Mouse (Mus musculus): Measurements from ENCODE around the gene Muc20.

The Muc20 gene

GRCm38 (mm10) chr16:32790056-32790455, 7.2 kb downstream of the Muc20 start:
- no peak for DNase-seq

- DNase-seq = no peak
These were observed 12.4 kb downstream of the Muc20 start for GRCm38 (mm10) chr16:32784840-32785239.

GRCm38 (mm10) chr16:32783324-32784062, 13.7 kb downstream of the Muc20 start:
- DNase-seq = no peak

- DNase-seq = no peak
These were observed 18.3 kb downstream of the Muc20 start for GRCm38 (mm10) chr16:32778956-32779355.

- no peak for DNase-seq
These were observed 20.6 kb downstream of the Muc20 start for GRCm38 (mm10) chr16:32776676-32777075.

GRCm38 (mm10) chr16:32766904-32767303, 30.3 kb downstream of the Muc20 start:
- no peak for DNase-seq

GRCm38 (mm10) chr16:32764961-32765360, 32.3 kb downstream of the Muc20 start:
- DNase-seq = no peak

GRCm38 (mm10) chr16:32764550-32764949, 32.7 kb downstream of the Muc20 start:
- DNase-seq = no peak

- DNase-seq = no peak
These were observed 46.8 kb downstream of the Muc20 start for GRCm38 (mm10) chr16:32750242-32751127.

GRCm38 (mm10) chr16:32745852-32746251, 51.4 kb downstream of the Muc20 start:
- no peak for DNase-seq

GRCm38 (mm10) chr16:32742712-32743111, 54.5 kb downstream of the Muc20 start:
- no peak for DNase-seq

- no peak for DNase-seq
These were observed 55.9 kb downstream of the Muc20 start for GRCm38 (mm10) chr16:32741366-32741765.

GRCm38 (mm10) chr16:32740003-32740663, 57.1 kb downstream of the Muc20 start:
- no peak for DNase-seq

GRCm38 (mm10) chr16:32736022-32736421, 61.2 kb downstream of the Muc20 start:
- DNase-seq = no peak

GRCm38 (mm10) chr16:32735586-32735985, 61.6 kb downstream of the Muc20 start, which contains the start of gene Muc4:
TSS of gene Muc4 (plus strand) at chr16:32735886.
- no peak for DNase-seq

GRCm38 (mm10) chr16:32733213-32733612, 64.0 kb downstream of the Muc20 start:
- DNase-seq = no peak

GRCm38 (mm10) chr16:32728730-32729129, 68.5 kb downstream of the Muc20 start:
- no peak for DNase-seq

GRCm38 (mm10) chr16:32728240-32728639, 69.0 kb downstream of the Muc20 start:
- DNase-seq = no peak
